Mouse (Mus musculus) layer of hippocampus, adult 9-10 months (tissue): ENCODE data around the gene Ankrd34c.

ENCODE experiments used
- DNase-seq: peaks from one replicate; pipeline ENCODE4 v3.0.0; 2022; ENCODE audit warnings: low spot score

Gene Ankrd34c

GRCm38 (mm10) chr9:89738295-89738694 lies at the start of gene Ankrd34c:
Gene Ankrd34c, minus strand, starts transcription at chr9:89738475.
- DNase-seq: no peak

DNA sequence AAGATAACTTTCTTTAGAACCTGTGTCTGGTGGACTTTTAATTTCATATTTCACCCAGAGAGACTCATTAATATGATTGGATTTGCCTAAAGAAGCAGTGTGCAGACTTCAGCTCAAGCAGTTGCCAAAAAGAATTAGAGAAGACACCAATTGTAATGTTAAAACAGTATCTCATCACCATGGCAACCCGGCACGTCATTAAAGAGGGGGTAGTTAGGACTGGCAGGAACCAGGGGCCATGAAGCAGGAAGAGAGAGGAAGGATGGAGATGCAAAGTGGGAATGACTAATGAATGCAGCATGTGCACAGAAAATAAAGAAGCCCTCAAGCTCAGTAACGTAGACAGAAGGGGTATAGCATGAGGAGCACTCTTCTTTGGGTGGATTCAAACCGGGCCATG lies 49.3 kb upstream of the Ankrd34c start:
- no peak for DNase-seq

- DNase-seq: no peak
These were observed 43.2 kb upstream of the Ankrd34c start for GRCm38 (mm10) chr9:89781395-89781927.

GRCm38 (mm10) chr9:89779237-89779636 lies 41.0 kb upstream of the Ankrd34c start:
- no peak for DNase-seq

DNA sequence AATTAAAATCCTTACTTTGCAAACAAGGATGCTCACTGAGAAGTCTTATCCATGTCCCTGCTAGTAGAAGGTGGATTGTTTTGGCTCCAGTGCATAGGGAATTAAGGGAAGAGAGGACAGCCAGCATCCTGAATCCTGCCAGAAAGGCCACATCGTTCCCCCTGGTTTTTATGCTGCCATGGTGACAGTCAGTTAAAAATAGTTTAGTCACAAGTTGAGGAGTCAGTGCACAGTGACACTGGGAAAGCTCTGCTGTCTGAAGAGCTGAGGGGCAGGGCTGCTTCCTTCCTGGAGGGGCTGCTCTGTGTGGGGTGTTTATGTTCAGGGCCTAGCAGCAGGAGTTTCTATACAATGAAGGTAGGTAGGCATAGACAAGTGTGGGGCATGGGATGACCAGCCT lies 32.9 kb upstream of the Ankrd34c start:
- no peak for DNase-seq

DNA sequence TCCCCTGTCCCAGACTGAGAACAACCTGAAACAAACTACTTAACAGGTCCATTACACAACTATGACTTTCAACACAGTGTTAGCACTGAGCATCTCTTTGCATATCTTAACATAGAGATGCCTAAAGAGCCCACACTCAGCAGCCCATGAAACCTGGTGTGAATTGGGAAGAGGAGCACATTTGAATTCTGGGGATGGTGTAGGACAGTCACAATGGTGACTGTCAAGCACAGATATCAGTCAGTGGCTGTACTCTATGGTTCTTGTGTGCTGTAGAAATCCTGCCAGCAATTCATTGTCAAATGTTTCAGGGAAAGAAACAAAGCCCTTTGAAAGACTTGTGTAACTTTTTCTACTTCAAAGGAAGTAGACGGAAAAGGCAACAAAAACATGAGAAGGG lies 23.7 kb upstream of the Ankrd34c start:
- no peak for DNase-seq

- no peak for DNase-seq
These were observed 20.3 kb upstream of the Ankrd34c start for GRCm38 (mm10) chr9:89758569-89758968.

DNA sequence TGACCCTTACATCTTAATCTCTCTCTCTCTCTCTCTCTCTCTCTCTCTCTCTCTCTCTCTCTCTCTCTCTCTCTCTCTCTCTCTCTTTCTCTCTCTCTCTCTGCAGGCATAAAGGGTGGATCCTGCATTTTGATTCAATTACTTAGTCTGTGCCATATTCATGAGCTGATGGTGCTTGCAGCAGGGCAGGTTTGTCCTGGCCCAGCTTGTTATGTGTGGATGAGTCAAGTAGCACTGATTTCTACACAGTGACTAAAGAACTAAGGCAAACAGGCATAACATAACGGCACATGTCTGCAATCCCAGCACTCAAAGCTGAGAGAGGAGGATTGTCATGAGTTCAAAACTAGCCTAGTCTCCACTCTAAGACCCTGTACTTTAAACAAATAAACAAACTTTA lies 19.9 kb upstream of the Ankrd34c start:
- no peak for DNase-seq

DNA sequence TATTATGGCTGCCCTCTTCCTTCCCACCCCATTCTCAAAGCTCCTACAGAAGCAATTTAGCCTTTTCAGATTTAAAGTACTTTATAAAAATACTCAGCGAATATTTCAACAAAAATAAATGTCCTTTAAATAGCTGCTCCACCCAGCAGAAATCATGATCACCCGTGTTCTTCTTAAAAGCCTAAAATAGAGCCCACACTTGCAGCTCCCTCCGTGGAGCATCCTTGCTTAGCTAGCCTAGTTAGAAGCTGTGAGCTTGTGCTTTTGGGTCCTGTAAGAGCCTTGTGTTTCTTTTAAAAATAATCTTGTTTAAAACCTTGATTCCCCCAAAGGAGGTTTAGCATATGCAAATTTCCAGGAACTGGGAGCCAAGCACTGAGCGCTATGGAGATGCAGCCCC lies 19.3 kb upstream of the Ankrd34c start:
- no peak for DNase-seq

- no peak for DNase-seq
These were observed 1.8 kb upstream of the Ankrd34c start for GRCm38 (mm10) chr9:89740041-89740440.

DNA sequence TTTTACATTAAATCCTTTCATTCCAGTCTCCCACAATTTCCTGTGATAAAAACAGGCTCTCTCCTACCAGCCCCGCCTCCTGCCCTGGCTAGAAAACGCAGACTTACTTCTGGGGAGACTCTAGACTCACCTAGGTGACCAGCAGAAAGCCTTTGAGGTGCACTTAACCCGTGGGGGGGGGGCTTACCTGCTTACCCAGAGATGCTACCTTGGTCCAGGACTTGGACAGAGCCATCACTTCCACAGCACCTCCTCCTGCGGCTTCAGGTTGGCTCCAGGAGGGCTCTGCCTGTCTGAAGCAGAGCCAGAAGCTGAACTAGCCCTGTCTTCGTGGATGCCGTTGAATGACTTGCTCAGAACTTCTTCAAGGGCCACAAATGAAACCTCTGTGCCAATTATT lies 387 bp downstream of the Ankrd34c start:
- no peak for DNase-seq

- DNase-seq: no peak
These were observed 1.2 kb downstream of the Ankrd34c start for GRCm38 (mm10) chr9:89736932-89737705.

DNA sequence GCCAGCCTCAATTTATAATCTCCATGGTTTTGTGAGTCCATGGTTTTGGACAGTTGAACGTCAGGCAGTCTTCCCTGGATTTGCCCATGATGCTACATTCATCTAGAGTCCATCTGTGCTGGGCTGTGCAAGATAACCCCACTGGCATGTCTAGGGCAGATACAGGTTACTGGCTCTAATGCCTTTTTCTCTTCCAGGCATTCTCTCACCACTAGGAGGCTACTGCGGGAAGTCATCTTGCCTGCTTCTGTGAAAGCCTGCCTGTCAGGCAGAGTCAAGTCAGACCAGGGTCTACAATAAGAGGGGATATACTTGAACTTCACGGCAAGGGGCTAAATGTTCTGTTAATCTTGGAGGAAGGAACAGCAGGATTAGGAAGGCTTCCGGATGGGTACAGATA lies 31.4 kb downstream of the Ankrd34c start:
- DNase-seq: no peak

DNA sequence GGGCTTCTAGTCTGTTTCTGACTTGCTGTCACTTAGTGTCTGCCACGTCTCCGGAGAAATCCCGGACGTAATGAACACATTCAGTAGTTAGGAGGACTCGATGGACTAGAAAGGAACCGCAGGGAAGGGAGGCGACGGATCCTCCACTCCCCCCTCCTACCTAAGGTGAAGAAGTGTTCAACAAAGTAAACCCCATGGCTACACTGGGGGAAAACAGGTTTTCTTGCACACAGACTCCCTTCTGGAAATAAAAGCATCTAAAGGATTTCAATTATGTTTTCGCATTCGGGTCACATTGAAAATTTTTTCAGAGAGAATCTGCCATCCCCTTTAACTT lies 33.1 kb downstream of the Ankrd34c start:
- no peak for DNase-seq

GRCm38 (mm10) chr9:89704265-89705196 lies 33.7 kb downstream of the Ankrd34c start, which contains the start of gene Tmed3:
Gene Tmed3, minus strand, starts transcription at chr9:89705068.
- peak; percentile 67 for DNase-seq

- no peak for DNase-seq
These were observed 37.3 kb downstream of the Ankrd34c start for GRCm38 (mm10) chr9:89700910-89701457.

DNA sequence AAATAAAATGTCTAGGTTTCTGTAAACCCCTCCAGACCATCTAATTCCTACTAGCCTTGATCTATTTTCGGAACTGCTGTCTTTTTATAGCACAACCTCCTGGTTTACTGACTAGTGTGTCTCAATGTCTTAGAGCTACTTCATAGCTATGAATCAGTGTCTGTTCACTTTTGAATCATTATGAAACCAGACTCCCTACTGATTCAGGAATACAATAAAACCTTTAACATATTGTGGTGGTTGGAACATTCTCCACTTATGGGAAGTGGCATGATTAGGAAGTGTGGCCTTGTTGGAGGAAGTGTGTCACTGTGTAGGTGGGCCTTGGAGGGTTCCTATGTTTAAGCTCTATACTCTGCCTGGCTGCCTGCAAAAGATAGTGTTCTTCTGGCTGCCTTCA lies 43.1 kb downstream of the Ankrd34c start:
- DNase-seq: no peak

GRCm38 (mm10) chr9:89693670-89694069 lies 44.6 kb downstream of the Ankrd34c start:
- DNase-seq: no peak

GRCm38 (mm10) chr9:89689179-89689578 lies 49.1 kb downstream of the Ankrd34c start:
- DNase-seq: no peak

- DNase-seq: peak; percentile 30
These were observed 50.6 kb downstream of the Ankrd34c start for GRCm38 (mm10) chr9:89687503-89688226.

- no peak for DNase-seq
These were observed 52.0 kb downstream of the Ankrd34c start for GRCm38 (mm10) chr9:89686262-89686661.

GRCm38 (mm10) chr9:89678974-89679373 lies 59.3 kb downstream of the Ankrd34c start:
- no peak for DNase-seq
